Mouse (Mus musculus): ENCODE measurements around the gene Dnajc6.
A peak's percentile ranks its signal among the peaks of the same experiment; 100 is the strongest.

Dnajc6 gene

GRCm38 (mm10) chr4:101572142-101572541 lies 75.7 kb downstream of the Dnajc6 start:
- DNase-seq: no peak

- DNase-seq: no peak
Observed at GRCm38 (mm10) chr4:101575307-101575706, 78.9 kb downstream of the Dnajc6 start.

GRCm38 (mm10) chr4:101578720-101579119 lies 82.3 kb downstream of the Dnajc6 start:
- no peak for DNase-seq

- DNase-seq: no peak
Observed at GRCm38 (mm10) chr4:101579517-101579916, 83.1 kb downstream of the Dnajc6 start.

- no peak for DNase-seq
Observed at GRCm38 (mm10) chr4:101581156-101581555, 84.7 kb downstream of the Dnajc6 start.

- no peak for DNase-seq
Observed at GRCm38 (mm10) chr4:101582882-101583281, 86.4 kb downstream of the Dnajc6 start.

- DNase-seq: no peak
Observed at GRCm38 (mm10) chr4:101584524-101585454, 88.3 kb downstream of the Dnajc6 start.

GRCm38 (mm10) chr4:101585455-101586184 lies 89.2 kb downstream of the Dnajc6 start:
- no peak for DNase-seq

GRCm38 (mm10) chr4:101588932-101589331 lies 92.5 kb downstream of the Dnajc6 start:
- no peak for DNase-seq

GRCm38 (mm10) chr4:101589771-101590170 lies 93.3 kb downstream of the Dnajc6 start:
- DNase-seq: no peak

- DNase-seq: no peak
Observed at GRCm38 (mm10) chr4:101591400-101591799, 95.0 kb downstream of the Dnajc6 start.

GRCm38 (mm10) chr4:101592466-101592865 lies 96.0 kb downstream of the Dnajc6 start:
- no peak for DNase-seq

- DNase-seq: peak; percentile 16
Observed at GRCm38 (mm10) chr4:101601758-101602157, 105.3 kb downstream of the Dnajc6 start.

GRCm38 (mm10) chr4:101603635-101604034 lies 107.2 kb downstream of the Dnajc6 start:
- DNase-seq: no peak

- DNase-seq: no peak
Observed at GRCm38 (mm10) chr4:101616520-101616919, 120.1 kb downstream of the Dnajc6 start.

GRCm38 (mm10) chr4:101617742-101618141 lies 121.3 kb downstream of the Dnajc6 start:
- DNase-seq: no peak

- DNase-seq: no peak
Observed at GRCm38 (mm10) chr4:101620206-101620605, 123.8 kb downstream of the Dnajc6 start.

- no peak for DNase-seq
Observed at GRCm38 (mm10) chr4:101621241-101621640, 124.8 kb downstream of the Dnajc6 start.

GRCm38 (mm10) chr4:101625278-101625677 lies 128.8 kb downstream of the Dnajc6 start:
- DNase-seq: no peak

GRCm38 (mm10) chr4:101635596-101635995 lies 139.1 kb downstream of the Dnajc6 start:
- DNase-seq: no peak

- DNase-seq: no peak
Observed at GRCm38 (mm10) chr4:101637472-101637871, 141.0 kb downstream of the Dnajc6 start.

GRCm38 (mm10) chr4:101640631-101641030 lies 144.2 kb downstream of the Dnajc6 start:
- DNase-seq: no peak

GRCm38 (mm10) chr4:101642708-101643107 lies 146.3 kb downstream of the Dnajc6 start:
- DNase-seq: no peak

GRCm38 (mm10) chr4:101643216-101643615 lies 146.8 kb downstream of the Dnajc6 start:
- no peak for DNase-seq
